Mouse (Mus musculus): ENCODE data around the gene Iqschfp. TPM values are rescaled to one million over a fixed set of nuclear protein-coding genes. Genes with fewer than 3 reads are reported as not detected.

The Iqschfp gene
- polyA plus RNA-seq, 1 experiment = 1.2 TPM

- Histone ChIP-seq H3K27me3 (ENCODE audit: control insufficient read depth, insufficient read depth, low read length) (no peaks in the 10 kb centered on the region), H3K27ac (ENCODE audit: insufficient read depth, low read length) (no peak overlapping the region), H3K4me1 (ENCODE audit: control insufficient read depth, insufficient read depth, low read length) (no peaks in the 10 kb centered on the region), H3K4me3 (replicated peaks; ENCODE audit: insufficient read depth, low read depth, low read length) (no peak overlapping the region)
- peak in 1 of 2 experiments; percentile 1 for DNase-seq
- TF ChIP-seq CTCF (IDR thresholded peaks at IDR 0.05; ENCODE audit: borderline replicate concordance, insufficient read depth, low read depth, low read length) (no peak), POLR2A (IDR thresholded peaks at IDR 0.05; ENCODE audit: borderline replicate concordance, insufficient read depth, low read length) (no peak)
- WGBS = 18% methylated on average over 1 of the region's 1 CpGs
Measured at GRCm38 (mm10) chr3:68015786-68016185, 123.8 kb downstream of the Iqschfp start.

GRCm38 (mm10) chr3:68019401-68019800 lies 127.4 kb downstream of the Iqschfp start:
- no peak for DNase-seq
- 45% methylated on average over 4 of the region's 4 CpGs for WGBS
- TF ChIP-seq POLR2A (IDR thresholded peaks at IDR 0.05; ENCODE audit: borderline replicate concordance, insufficient read depth, low read length) (no peak), CTCF (IDR thresholded peaks at IDR 0.05; ENCODE audit: borderline replicate concordance, insufficient read depth, low read depth, low read length) (no peak)

GRCm38 (mm10) chr3:68036097-68036496 lies 144.1 kb downstream of the Iqschfp start:
- Histone ChIP-seq H3K27me3 (ENCODE audit: control insufficient read depth, insufficient read depth, low read length) (no peaks in the 10 kb centered on the region), H3K4me1 (ENCODE audit: control insufficient read depth, insufficient read depth, low read length) (no peaks in the 10 kb centered on the region), H3K27ac (ENCODE audit: insufficient read depth, low read length) (no peak overlapping the region), H3K4me3 (replicated peaks; ENCODE audit: insufficient read depth, low read depth, low read length) (no peak overlapping the region)
- 6% methylated on average over 3 of the region's 3 CpGs for WGBS
- no peak for TF ChIP-seq CTCF (IDR thresholded peaks at IDR 0.05; ENCODE audit: borderline replicate concordance, insufficient read depth, low read depth, low read length)
- TF ChIP-seq POLR2A (IDR thresholded peaks at IDR 0.05; ENCODE audit: borderline replicate concordance, insufficient read depth, low read length) = no peak
- no peak for DNase-seq

More at GRCm38 (mm10) chr3:68019401-68019800, 127.4 kb downstream of the Iqschfp start:
- H3K4me3 ChIP-seq (replicated peaks; ENCODE audit: insufficient read depth, low read depth, low read length) = no peak overlapping the region
- no peak overlapping the region for H3K27ac ChIP-seq (ENCODE audit: insufficient read depth, low read length)
- H3K4me1 ChIP-seq (ENCODE audit: control insufficient read depth, insufficient read depth, low read length) = no peaks in the 10 kb centered on the region
- H3K27me3 ChIP-seq (ENCODE audit: control insufficient read depth, insufficient read depth, low read length) = no peaks in the 10 kb centered on the region

GRCm38 (mm10) chr3:68042951-68043350 lies 150.9 kb downstream of the Iqschfp start:
- DNase-seq = no peak
- Histone ChIP-seq H3K27ac (ENCODE audit: insufficient read depth, low read length) (no peak overlapping the region), H3K27me3 (ENCODE audit: control insufficient read depth, insufficient read depth, low read length) (no peaks in the 10 kb centered on the region), H3K4me1 (ENCODE audit: control insufficient read depth, insufficient read depth, low read length) (no peaks in the 10 kb centered on the region), H3K4me3 (replicated peaks; ENCODE audit: insufficient read depth, low read depth, low read length) (no peak overlapping the region)
- 91% methylated on average over 2 of the region's 2 CpGs for WGBS
- TF ChIP-seq POLR2A (IDR thresholded peaks at IDR 0.05; ENCODE audit: borderline replicate concordance, insufficient read depth, low read length) = no peak
- TF ChIP-seq CTCF (IDR thresholded peaks at IDR 0.05; ENCODE audit: borderline replicate concordance, insufficient read depth, low read depth, low read length) = no peak

- Histone ChIP-seq H3K4me1 (ENCODE audit: control insufficient read depth, insufficient read depth, low read length) (no peaks in the 10 kb centered on the region), H3K27me3 (ENCODE audit: control insufficient read depth, insufficient read depth, low read length) (no peaks in the 10 kb centered on the region), H3K27ac (ENCODE audit: insufficient read depth, low read length) (no peak overlapping the region), H3K4me3 (replicated peaks; ENCODE audit: insufficient read depth, low read depth, low read length) (no peak overlapping the region)
- DNase-seq = peak in 1 of 2 experiments; percentile 26
- 52% methylated on average over 9 of the region's 9 CpGs for WGBS
- TF ChIP-seq CTCF (IDR thresholded peaks at IDR 0.05; ENCODE audit: borderline replicate concordance, insufficient read depth, low read depth, low read length) = peak; percentile 80
- no peak for TF ChIP-seq POLR2A (IDR thresholded peaks at IDR 0.05; ENCODE audit: borderline replicate concordance, insufficient read depth, low read length)
Measured at GRCm38 (mm10) chr3:68045475-68046416, 153.7 kb downstream of the Iqschfp start.

GRCm38 (mm10) chr3:68053538-68053937 lies 161.5 kb downstream of the Iqschfp start:
- H3K27me3 ChIP-seq (ENCODE audit: control insufficient read depth, insufficient read depth, low read length) = no peaks in the 10 kb centered on the region
- no peak for DNase-seq
- no peaks in the 10 kb centered on the region for H3K4me1 ChIP-seq (ENCODE audit: control insufficient read depth, insufficient read depth, low read length)
- 49% methylated on average over 2 of the region's 2 CpGs for WGBS
- TF ChIP-seq CTCF (IDR thresholded peaks at IDR 0.05; ENCODE audit: borderline replicate concordance, insufficient read depth, low read depth, low read length) (peak; percentile 24; the same call in 1 of the 2 replicates), POLR2A (IDR thresholded peaks at IDR 0.05; ENCODE audit: borderline replicate concordance, insufficient read depth, low read length) (no peak)
- no peak overlapping the region for H3K4me3 ChIP-seq (replicated peaks; ENCODE audit: insufficient read depth, low read depth, low read length)
- H3K27ac ChIP-seq (ENCODE audit: insufficient read depth, low read length) = no peak overlapping the region

GRCm38 (mm10) chr3:68055071-68055470 lies 163.0 kb downstream of the Iqschfp start:
- Histone ChIP-seq H3K4me1 (ENCODE audit: control insufficient read depth, insufficient read depth, low read length) (no peaks in the 10 kb centered on the region), H3K27me3 (ENCODE audit: control insufficient read depth, insufficient read depth, low read length) (no peaks in the 10 kb centered on the region), H3K27ac (ENCODE audit: insufficient read depth, low read length) (no peak overlapping the region), H3K4me3 (replicated peaks; ENCODE audit: insufficient read depth, low read depth, low read length) (no peak overlapping the region)
- 36% methylated on average over 13 of the region's 13 CpGs for WGBS
- TF ChIP-seq POLR2A (IDR thresholded peaks at IDR 0.05; ENCODE audit: borderline replicate concordance, insufficient read depth, low read length) = no peak
- TF ChIP-seq CTCF (IDR thresholded peaks at IDR 0.05; ENCODE audit: borderline replicate concordance, insufficient read depth, low read depth, low read length) = no peak
- DNase-seq = no peak
